Mouse (Mus musculus) lung, embryonic 14.5 days (tissue): ENCODE data around the gene Acsf3. TPM values are rescaled to one million over a fixed set of nuclear protein-coding genes. Genes with fewer than 3 reads are reported as not detected.

ENCODE experiments used
- ATAC-seq: fragments of 200-750 bp; cut with Nextera tagmentation; 2 replicates; pipeline ENCODE4 v1.8.0; 2017; ENCODE audit warnings: mild to moderate bottlenecking, moderate TSS enrichment, moderate library complexity; ENCODE audit not compliant: insufficient read depth
- DNase-seq: peaks from one replicate; pipeline ENCODE4 v3.0.0-alpha.2; 2015
- H3K27ac ChIP-seq: fragments of 300-500 bp; sonication (generic); 2 replicates; pipeline ENCODE4 v1.5.1; 2014; ENCODE audit warnings: low read depth, mild to moderate bottlenecking, moderate library complexity
- H3K27me3 ChIP-seq: fragments of 300-500 bp; sonication (generic); 2 replicates; pipeline ENCODE4 v1.6.1; 2014; ENCODE audit warnings: low read length, control low read depth; ENCODE audit not compliant: insufficient read depth
- H3K36me3 ChIP-seq: fragments of 300-500 bp; sonication (generic); 2 replicates; pipeline ENCODE4 v1.6.1; 2014; ENCODE audit warnings: control low read depth; ENCODE audit not compliant: insufficient read depth
- H3K4me1 ChIP-seq: fragments of 300-500 bp; sonication (generic); 2 replicates; pipeline ENCODE4 v1.6.1; 2014; ENCODE audit warnings: antibody characterized with exemption, control low read depth; ENCODE audit not compliant: insufficient read depth
- H3K4me2 ChIP-seq: fragments of 300-500 bp; sonication (generic); 2 replicates; pipeline ENCODE4 v1.6.1; 2014; ENCODE audit warnings: mild to moderate bottlenecking
- H3K4me3 ChIP-seq: fragments of 300-500 bp; sonication (generic); 2 replicates; pipeline ENCODE4 v1.5.1; 2014; ENCODE audit warnings: low read depth, low read length
- H3K9ac ChIP-seq: fragments of 300-500 bp; sonication (generic); 2 replicates; pipeline ENCODE4 v1.6.1; 2014
- H3K9me3 ChIP-seq: fragments of 300-500 bp; sonication (generic); 2 replicates; pipeline ENCODE4 v1.6.1; 2016; ENCODE audit warnings: low read depth, low read length, control low read depth
- CTCF ChIP-seq: IDR thresholded peaks from 2 replicates; pipeline ENCODE4 v1.5.1; 2016; ENCODE audit warnings: antibody characterized with exemption, low read depth
- WGBS: fragments of 180-500 bp; shearing (Covaris S2); extraction: QIAGEN DNeasy Blood & Tissue Kit; methylation state at CpG from one replicate; pipeline ENCODE4 v1.1.7; 2014; 5-methylcytosine and 5-hydroxymethylcytosine counted together
- polyA plus RNA-seq: library from polyadenylated mRNA; unstranded; fragments of >200 nt; fragmentation: Nextera tagmentation; extraction: Ambion mirVana; gene quantifications from 2 replicates; pipeline ENCODE4 v1.2.1, GENCODE M21; 2014

Acsf3 gene
- polyA plus RNA-seq, 1 experiment from 2014 or later, result 17.7 TPM

DNA sequence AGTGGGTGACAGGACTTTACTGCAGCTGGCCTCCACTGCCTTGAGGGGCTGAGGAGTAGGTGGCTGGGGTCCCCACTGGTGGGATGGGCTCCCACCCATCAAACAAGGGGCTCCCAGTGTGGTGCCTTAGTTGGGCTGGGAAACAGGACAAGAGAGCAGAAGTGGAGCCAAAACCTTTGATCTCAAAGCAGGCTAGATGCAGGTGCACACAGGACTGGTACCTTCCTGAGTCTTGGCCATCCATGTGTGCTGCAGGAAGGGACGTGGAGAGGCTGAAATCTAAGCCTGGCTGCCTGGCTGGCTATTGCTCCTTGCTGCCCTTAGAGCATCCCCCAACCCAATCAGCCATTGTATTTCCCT, 77.2 kb downstream of the Acsf3 start:
- no peaks in the 10 kb centered on the region for H3K9me3 ChIP-seq
- H3K27me3 ChIP-seq, result no peaks in the 10 kb centered on the region
- H3K4me1 ChIP-seq, result peaks cover 2% of the 10 kb centered on the region; the same call in 1 of the 2 replicates
- 50% methylated on average over 1 of the region's 1 CpGs for WGBS
- ATAC-seq (no peak), DNase-seq (no peak)
- H3K9ac ChIP-seq, result no peak overlapping the region
- no peak overlapping the region for H3K4me2 ChIP-seq
- no peak for TF ChIP-seq CTCF
- H3K27ac ChIP-seq, result no peak overlapping the region
- H3K4me3 ChIP-seq, result no peak overlapping the region
- no peaks in the 10 kb centered on the region for H3K36me3 ChIP-seq

DNA sequence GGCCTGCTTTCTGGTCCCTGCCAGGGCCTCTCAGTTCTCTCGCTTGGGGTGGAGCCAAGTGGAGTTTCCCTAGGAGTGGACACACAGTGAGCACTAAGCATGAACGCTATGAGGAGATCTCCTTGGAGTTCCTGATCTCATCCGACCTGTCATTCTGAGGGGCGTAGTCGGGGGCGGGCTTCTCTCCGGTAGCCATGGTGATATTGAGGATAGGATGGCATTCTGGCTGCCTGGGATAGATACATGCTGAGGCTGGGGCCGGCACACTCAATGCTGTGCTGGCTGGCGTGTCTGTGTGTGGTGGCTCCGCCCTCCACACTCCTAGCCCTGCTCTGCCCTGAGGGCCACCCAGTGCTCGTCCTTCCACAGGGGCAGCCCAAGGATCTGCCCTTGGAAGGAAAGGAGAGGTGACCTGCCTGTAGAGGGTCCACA, 78.1 kb downstream of the Acsf3 start:
- WGBS, result 23% methylated on average over 11 of the region's 11 CpGs
- H3K9me3 ChIP-seq, result no peaks in the 10 kb centered on the region
- H3K27me3 ChIP-seq, result no peaks in the 10 kb centered on the region
- H3K27ac ChIP-seq, result no peak overlapping the region
- no peak overlapping the region for H3K4me3 ChIP-seq
- no peak for TF ChIP-seq CTCF
- ATAC-seq, result peak; percentile 57; the same call in 1 of the 2 replicates
- H3K36me3 ChIP-seq, result no peaks in the 10 kb centered on the region
- no peak overlapping the region for H3K4me2 ChIP-seq
- H3K4me1 ChIP-seq, result peaks cover 2% of the 10 kb centered on the region; the same call in 1 of the 2 replicates
- H3K9ac ChIP-seq, result no peak overlapping the region
- DNase-seq, result peak; percentile 39

DNA sequence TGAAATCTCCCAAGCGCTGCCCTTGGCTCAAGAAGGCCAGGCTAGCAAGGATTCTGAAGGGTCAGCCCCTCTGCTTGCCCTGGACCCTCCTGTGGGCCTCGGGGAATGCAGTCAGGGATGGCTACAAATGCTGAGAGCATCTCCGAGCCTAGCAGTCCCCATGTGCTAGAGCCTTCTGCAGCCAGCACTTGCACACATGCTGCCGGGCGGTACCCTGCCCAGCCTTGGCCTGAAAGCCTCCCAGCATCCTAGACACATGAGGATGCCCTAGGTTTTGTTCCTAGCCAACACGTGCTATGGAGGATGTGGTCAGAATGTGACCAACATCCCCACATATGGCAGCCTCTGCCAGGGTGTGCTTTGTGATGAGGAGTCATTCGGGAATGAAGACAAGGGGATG, 79.1 kb downstream of the Acsf3 start:
- ATAC-seq, result no peak
- Histone ChIP-seq H3K4me1 (peaks cover 2% of the 10 kb centered on the region; the same call in 1 of the 2 replicates), H3K27me3 (no peaks in the 10 kb centered on the region), H3K4me3 (no peak overlapping the region), H3K4me2 (no peak overlapping the region), H3K9ac (no peak overlapping the region), H3K9me3 (no peaks in the 10 kb centered on the region), H3K27ac (no peak overlapping the region), H3K36me3 (no peaks in the 10 kb centered on the region)
- TF ChIP-seq CTCF, result no peak
- DNase-seq, result no peak
- WGBS, result 61% methylated on average over 7 of the region's 7 CpGs

DNA sequence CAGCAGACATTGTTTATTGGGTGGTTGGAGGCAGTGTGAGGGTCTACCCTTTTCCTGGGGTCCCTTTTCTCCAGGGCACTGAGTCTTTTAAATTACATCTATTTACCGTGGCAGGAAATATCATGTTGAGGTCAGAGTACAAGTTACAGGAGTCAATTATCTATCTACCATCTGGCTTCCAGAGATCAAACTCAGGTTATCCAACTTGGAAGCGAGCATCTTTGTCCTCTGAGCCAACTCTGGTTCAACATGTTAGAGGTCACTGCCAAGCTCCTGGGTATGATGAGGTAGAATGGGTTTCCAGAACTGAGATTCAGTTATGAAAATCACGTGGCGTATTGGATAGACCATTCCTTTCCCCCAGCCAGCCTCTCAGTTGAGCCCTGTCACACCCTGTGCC, 79.8 kb downstream of the Acsf3 start:
- 76% methylated on average over 4 of the region's 4 CpGs for WGBS

DNA sequence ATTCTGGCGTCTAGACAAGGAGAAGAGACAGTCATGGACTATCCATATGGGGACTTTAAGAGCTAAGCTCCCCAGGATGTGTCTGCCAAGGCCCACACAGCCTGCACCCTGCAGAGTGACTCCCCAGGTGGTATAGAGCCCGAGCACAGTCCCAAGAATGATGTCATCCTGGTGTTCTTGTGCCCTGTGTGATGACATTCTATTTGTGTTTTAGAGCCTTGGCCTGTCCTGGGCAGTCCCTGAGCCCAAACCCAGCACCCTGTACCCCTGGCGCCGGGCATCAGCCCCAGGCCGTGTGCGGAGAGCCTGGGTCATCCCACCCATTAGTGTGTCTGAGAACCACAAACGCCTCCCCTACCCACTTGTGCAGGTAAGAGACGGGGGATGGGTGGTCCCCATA, 81.0 kb downstream of the Acsf3 start:
- Histone ChIP-seq H3K9me3 (no peaks in the 10 kb centered on the region), H3K4me3 (no peak overlapping the region), H3K4me2 (no peak overlapping the region), H3K36me3 (no peaks in the 10 kb centered on the region), H3K9ac (no peak overlapping the region), H3K27ac (no peak overlapping the region), H3K27me3 (no peaks in the 10 kb centered on the region), H3K4me1 (peaks cover 2% of the 10 kb centered on the region; the same call in 1 of the 2 replicates)
- DNase-seq (no peak), ATAC-seq (no peak)
- TF ChIP-seq CTCF, result no peak
- 71% methylated on average over 8 of the region's 8 CpGs for WGBS

More for the DNA sequence above, 79.8 kb downstream of the Acsf3 start:
- DNase-seq (no peak), ATAC-seq (no peak)
- Histone ChIP-seq H3K4me2 (no peak overlapping the region), H3K4me1 (peaks cover 2% of the 10 kb centered on the region; the same call in 1 of the 2 replicates), H3K36me3 (no peaks in the 10 kb centered on the region), H3K9me3 (no peaks in the 10 kb centered on the region), H3K9ac (no peak overlapping the region), H3K27me3 (no peaks in the 10 kb centered on the region), H3K4me3 (no peak overlapping the region), H3K27ac (no peak overlapping the region)
- no peak for TF ChIP-seq CTCF

DNA sequence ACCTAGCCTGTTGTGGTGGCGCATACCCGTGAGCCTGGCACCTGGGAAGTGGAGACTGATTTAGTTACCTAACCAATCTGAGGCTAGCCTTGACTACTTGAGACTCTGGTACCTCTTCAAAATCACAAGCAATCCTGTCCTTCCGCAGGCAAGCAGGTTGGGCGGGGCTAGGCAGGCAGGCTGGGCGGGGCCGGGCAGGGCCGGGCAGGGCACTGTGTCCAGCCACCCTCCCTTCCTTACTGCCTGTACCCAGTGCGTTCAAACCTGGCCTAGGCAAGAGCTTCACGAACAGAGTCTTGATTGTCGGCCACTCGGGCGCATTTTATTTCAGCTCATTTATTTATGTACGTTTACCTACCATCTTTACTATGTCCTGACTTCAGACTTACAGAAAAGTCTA, 84.6 kb downstream of the Acsf3 start:
- H3K27ac ChIP-seq, result no peak overlapping the region
- no peaks in the 10 kb centered on the region for H3K36me3 ChIP-seq
- TF ChIP-seq CTCF, result no peak
- H3K9me3 ChIP-seq, result peaks cover 6% of the 10 kb centered on the region; the same call in 1 of the 2 replicates
- DNase-seq (no peak), ATAC-seq (no peak)
- no peak overlapping the region for H3K4me2 ChIP-seq
- H3K4me1 ChIP-seq, result no peaks in the 10 kb centered on the region
- H3K9ac ChIP-seq, result no peak overlapping the region
- no peak overlapping the region for H3K4me3 ChIP-seq
- H3K27me3 ChIP-seq, result no peaks in the 10 kb centered on the region
- 54% methylated on average over 13 of the region's 13 CpGs for WGBS

DNA sequence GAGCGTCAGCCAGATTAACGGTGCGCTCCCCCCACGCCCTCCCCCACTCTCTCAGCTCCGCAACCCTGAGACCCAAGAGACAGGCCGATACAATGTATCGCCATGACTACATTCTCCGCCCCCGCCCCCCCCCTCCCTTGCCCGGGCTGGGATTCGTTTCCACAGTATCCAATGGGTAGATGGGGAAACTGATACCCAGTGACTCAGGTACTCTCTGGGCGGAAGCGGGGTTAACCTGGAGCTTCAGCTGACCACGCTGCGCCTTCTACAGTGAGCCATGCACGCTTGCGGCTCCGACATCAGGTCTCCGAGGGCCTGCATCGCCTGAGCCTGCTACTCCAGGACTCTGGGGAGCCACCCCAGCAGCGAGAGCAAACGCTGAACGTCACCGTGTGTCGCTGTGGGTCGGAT, 89.4 kb downstream of the Acsf3 start:
- WGBS, result 65% methylated on average over 26 of the region's 26 CpGs
- no peak for TF ChIP-seq CTCF
- DNase-seq (no peak), ATAC-seq (no peak)
- Histone ChIP-seq H3K27me3 (no peaks in the 10 kb centered on the region), H3K9ac (no peak overlapping the region), H3K9me3 (peaks cover 9% of the 10 kb centered on the region; the same call in 1 of the 2 replicates), H3K27ac (no peak overlapping the region), H3K36me3 (no peaks in the 10 kb centered on the region), H3K4me1 (no peaks in the 10 kb centered on the region), H3K4me2 (peak overlapping the region; percentile 46), H3K4me3 (peak overlapping the region; percentile 15; the same call in 1 of the 2 replicates)

DNA sequence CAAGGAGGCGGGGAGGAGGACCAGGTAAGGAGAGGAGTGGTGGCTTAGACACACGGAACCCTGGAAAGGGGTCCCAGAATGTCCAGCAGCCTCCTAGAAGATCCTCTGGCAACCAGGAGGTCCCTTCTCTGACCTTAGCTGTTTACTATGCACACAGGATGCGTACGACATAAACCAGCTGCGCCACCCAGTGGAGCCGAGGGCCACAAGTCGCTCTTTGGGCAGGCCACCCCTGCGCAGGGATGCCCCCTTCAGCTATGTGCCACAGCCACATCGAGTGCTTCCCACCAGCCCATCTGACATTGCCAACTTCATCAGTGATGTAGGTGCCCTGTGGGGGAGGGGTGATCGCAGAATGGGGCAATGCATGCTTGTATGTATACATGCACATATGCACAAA, 90.2 kb downstream of the Acsf3 start:
- DNase-seq (peak; percentile 59), ATAC-seq (no peak)
- no peak overlapping the region for H3K9ac ChIP-seq
- H3K27ac ChIP-seq, result no peak overlapping the region
- peak; percentile 44 for TF ChIP-seq CTCF
- no peaks in the 10 kb centered on the region for H3K4me1 ChIP-seq
- H3K9me3 ChIP-seq, result peaks cover 9% of the 10 kb centered on the region; the same call in 1 of the 2 replicates
- no peak overlapping the region for H3K4me3 ChIP-seq
- no peaks in the 10 kb centered on the region for H3K36me3 ChIP-seq
- WGBS, result 69% methylated on average over 10 of the region's 10 CpGs
- H3K4me2 ChIP-seq, result peak overlapping the region; percentile 46
- H3K27me3 ChIP-seq, result no peaks in the 10 kb centered on the region
